Mouse (Mus musculus) kidney, adult 18-20 months (tissue): ENCODE data around the gene Tenm3.

ENCODE experiments used
- DNase-seq: peaks from one replicate; pipeline ENCODE4 v3.0.0; 2021

The Tenm3 gene

GRCm38 (mm10) chr8:48511546-48511945 lies 332.2 kb downstream of the Tenm3 start:
- DNase-seq = no peak

GRCm38 (mm10) chr8:48511137-48511536 lies 332.6 kb downstream of the Tenm3 start:
- DNase-seq = no peak

GRCm38 (mm10) chr8:48508641-48509599 lies 334.8 kb downstream of the Tenm3 start:
- DNase-seq = no peak

- DNase-seq = no peak
Observed at GRCm38 (mm10) chr8:48507719-48508501, 335.8 kb downstream of the Tenm3 start.

- DNase-seq = no peak
Observed at GRCm38 (mm10) chr8:48492491-48492890, 351.3 kb downstream of the Tenm3 start.

GRCm38 (mm10) chr8:48490635-48491165 lies 353.1 kb downstream of the Tenm3 start:
- no peak for DNase-seq

GRCm38 (mm10) chr8:48489936-48490634 lies 353.7 kb downstream of the Tenm3 start:
- DNase-seq = no peak

GRCm38 (mm10) chr8:48489417-48489816 lies 354.3 kb downstream of the Tenm3 start:
- no peak for DNase-seq

GRCm38 (mm10) chr8:48488809-48489208 lies 354.9 kb downstream of the Tenm3 start:
- no peak for DNase-seq

- no peak for DNase-seq
Observed at GRCm38 (mm10) chr8:48484143-48484542, 359.6 kb downstream of the Tenm3 start.

GRCm38 (mm10) chr8:48481709-48482671 lies 361.8 kb downstream of the Tenm3 start:
- DNase-seq = no peak

GRCm38 (mm10) chr8:48477371-48477935 lies 366.3 kb downstream of the Tenm3 start:
- DNase-seq = no peak

- DNase-seq = no peak
Observed at GRCm38 (mm10) chr8:48476896-48477295, 366.9 kb downstream of the Tenm3 start.

- no peak for DNase-seq
Observed at GRCm38 (mm10) chr8:48467633-48468032, 376.1 kb downstream of the Tenm3 start.

GRCm38 (mm10) chr8:48458373-48458772 lies 385.4 kb downstream of the Tenm3 start:
- no peak for DNase-seq

- no peak for DNase-seq
Observed at GRCm38 (mm10) chr8:48456328-48457124, 387.2 kb downstream of the Tenm3 start.

- DNase-seq = no peak
Observed at GRCm38 (mm10) chr8:48451247-48451635, 392.5 kb downstream of the Tenm3 start.

GRCm38 (mm10) chr8:48450397-48451246 lies 393.1 kb downstream of the Tenm3 start:
- no peak for DNase-seq

GRCm38 (mm10) chr8:48449625-48450024 lies 394.1 kb downstream of the Tenm3 start:
- no peak for DNase-seq
